Mouse (Mus musculus): ENCODE data around the gene Ccdc149. TPM values are rescaled to one million over a fixed set of nuclear protein-coding genes. Genes with fewer than 3 reads are reported as not detected.

Ccdc149 gene
- polyA plus RNA-seq, 1 experiment from 2014 or later: 3.3 TPM

DNA sequence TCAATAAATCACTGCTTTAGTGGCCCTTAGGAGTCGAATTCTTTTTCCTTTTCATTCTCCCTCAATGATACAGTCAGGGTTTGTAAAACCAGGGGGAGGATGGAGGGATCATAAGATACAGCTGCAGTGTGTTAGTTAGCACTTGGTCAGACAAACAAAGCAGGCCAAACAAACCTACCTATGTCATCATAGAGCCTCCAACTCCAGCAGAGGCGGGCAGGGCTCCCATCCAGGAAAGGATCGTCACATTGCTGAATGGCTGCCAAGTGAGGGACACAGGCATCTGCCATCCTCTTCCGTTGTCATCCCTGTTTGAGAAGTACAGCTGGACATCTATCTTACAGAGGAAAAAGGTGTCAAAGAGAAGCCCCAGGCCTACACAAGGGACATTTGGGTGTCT is 116.9 kb downstream of the Ccdc149 start:
- Histone ChIP-seq H3K27ac (no peak overlapping the region), H3K36me3 (no peaks in the 10 kb centered on the region), H3K4me2 (no peak overlapping the region), H3K27me3 (no peaks in the 10 kb centered on the region), H3K9me3 (no peaks in the 10 kb centered on the region), H3K9ac (no peak overlapping the region), H3K4me1 (no peaks in the 10 kb centered on the region; the same call in 1 of the 2 replicates), H3K4me3 (no peak overlapping the region)
- peak; percentile 36; the same call in 1 of the 2 replicates for ATAC-seq (ENCODE audit: borderline replicate concordance, extremely low read depth, low FRiP score, low TSS enrichment)
- 32% methylated on average over 4 of the region's 4 CpGs for WGBS

DNA sequence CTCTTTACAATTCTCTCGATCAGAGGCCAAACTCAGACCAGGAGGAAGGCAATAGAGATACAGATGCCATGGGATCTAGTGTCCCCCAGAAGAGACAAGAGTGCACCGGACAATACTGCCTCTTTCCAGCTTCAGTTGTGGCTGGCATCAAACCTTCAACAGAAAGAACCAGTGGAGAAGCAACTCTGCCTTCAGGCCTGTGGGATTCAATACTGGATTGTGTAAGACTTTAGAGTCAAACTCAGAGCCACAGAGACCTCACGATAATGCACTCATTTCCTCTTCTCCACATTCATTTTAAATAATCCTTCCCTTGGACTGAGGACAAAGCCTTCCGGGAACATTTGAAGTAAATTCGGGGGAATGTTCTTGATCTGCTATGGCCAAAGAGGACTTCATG is 118.6 kb downstream of the Ccdc149 start:
- Histone ChIP-seq H3K36me3 (no peaks in the 10 kb centered on the region), H3K4me1 (no peaks in the 10 kb centered on the region; the same call in 1 of the 2 replicates), H3K4me3 (no peak overlapping the region), H3K27me3 (no peaks in the 10 kb centered on the region), H3K9ac (no peak overlapping the region), H3K9me3 (no peaks in the 10 kb centered on the region), H3K4me2 (no peak overlapping the region), H3K27ac (no peak overlapping the region)
- WGBS: 75% methylated on average over 5 of the region's 5 CpGs
- ATAC-seq (ENCODE audit: borderline replicate concordance, extremely low read depth, low FRiP score, low TSS enrichment): no peak

- Histone ChIP-seq H3K27me3 (no peaks in the 10 kb centered on the region), H3K27ac (no peak overlapping the region), H3K4me1 (no peaks in the 10 kb centered on the region), H3K4me2 (no peak overlapping the region), H3K9ac (no peak overlapping the region), H3K9me3 (no peaks in the 10 kb centered on the region), H3K4me3 (no peak overlapping the region), H3K36me3 (no peaks in the 10 kb centered on the region)
- 93% methylated on average over 2 of the region's 2 CpGs for WGBS
- ATAC-seq (ENCODE audit: borderline replicate concordance, extremely low read depth, low FRiP score, low TSS enrichment): no peak
Measured at GRCm38 (mm10) chr5:52351561-52351960, 119.8 kb downstream of the Ccdc149 start.

GRCm38 (mm10) chr5:52350451-52350850 is 120.9 kb downstream of the Ccdc149 start:
- H3K27me3 ChIP-seq: no peaks in the 10 kb centered on the region
- H3K9ac ChIP-seq: no peak overlapping the region
- no peak overlapping the region for H3K4me3 ChIP-seq
- ATAC-seq (ENCODE audit: borderline replicate concordance, extremely low read depth, low FRiP score, low TSS enrichment): no peak
- H3K36me3 ChIP-seq: no peaks in the 10 kb centered on the region
- no peak overlapping the region for H3K4me2 ChIP-seq
- no peaks in the 10 kb centered on the region for H3K9me3 ChIP-seq
- no peak overlapping the region for H3K27ac ChIP-seq
- WGBS: 58% methylated on average over 2 of the region's 2 CpGs
- no peaks in the 10 kb centered on the region for H3K4me1 ChIP-seq

DNA sequence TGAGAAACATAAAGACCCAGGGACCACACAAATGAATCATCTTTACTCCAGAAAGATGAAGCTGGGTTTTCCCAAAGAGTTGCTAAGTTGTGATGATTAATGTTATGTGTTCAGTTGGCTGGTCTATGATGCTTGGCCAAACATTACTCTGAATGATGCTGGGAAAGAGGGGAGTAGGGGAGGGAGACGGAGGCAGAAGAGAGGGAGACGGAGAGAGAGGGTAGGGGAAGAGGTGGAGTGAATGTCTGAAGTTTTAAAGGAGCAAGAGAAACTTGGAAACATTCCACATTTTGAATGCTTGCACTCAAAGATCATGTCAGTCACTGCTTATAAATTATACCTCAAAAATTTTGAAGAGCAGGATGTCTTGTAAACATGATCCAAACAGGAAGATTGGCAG is 124.4 kb downstream of the Ccdc149 start:
- Histone ChIP-seq H3K27me3 (no peaks in the 10 kb centered on the region), H3K36me3 (no peaks in the 10 kb centered on the region), H3K4me1 (no peaks in the 10 kb centered on the region), H3K9me3 (no peaks in the 10 kb centered on the region), H3K27ac (no peak overlapping the region), H3K4me3 (no peak overlapping the region), H3K4me2 (no peak overlapping the region), H3K9ac (no peak overlapping the region)
- WGBS: 35% methylated on average over 2 of the region's 2 CpGs
- no peak for ATAC-seq (ENCODE audit: borderline replicate concordance, extremely low read depth, low FRiP score, low TSS enrichment)

DNA sequence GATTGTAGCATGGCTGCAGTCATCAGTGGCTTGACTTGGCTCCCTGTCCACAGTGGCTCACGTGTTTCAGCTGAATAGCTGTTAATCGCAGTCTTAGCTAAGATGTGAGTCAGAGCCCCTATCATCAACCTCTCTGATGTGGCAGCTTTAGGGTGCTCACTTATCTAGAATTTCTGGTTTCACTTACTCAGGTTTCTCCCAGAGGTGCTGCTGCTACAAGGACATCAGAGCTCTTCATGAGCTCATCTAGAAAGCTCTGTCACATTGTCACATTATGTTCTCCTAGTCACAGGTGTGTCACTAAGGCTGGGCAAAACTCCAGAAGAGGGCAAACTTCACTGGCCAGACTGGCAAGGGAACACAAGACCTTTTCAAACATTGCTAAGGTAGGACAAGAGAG is 132.2 kb downstream of the Ccdc149 start:
- H3K36me3 ChIP-seq: no peaks in the 10 kb centered on the region
- no peak overlapping the region for H3K27ac ChIP-seq
- H3K9me3 ChIP-seq: no peaks in the 10 kb centered on the region
- WGBS: 84% methylated on average over 2 of the region's 2 CpGs
- no peaks in the 10 kb centered on the region for H3K4me1 ChIP-seq
- ATAC-seq (ENCODE audit: borderline replicate concordance, extremely low read depth, low FRiP score, low TSS enrichment): no peak
- no peak overlapping the region for H3K9ac ChIP-seq
- no peak overlapping the region for H3K4me2 ChIP-seq
- H3K4me3 ChIP-seq: no peak overlapping the region
- H3K27me3 ChIP-seq: no peaks in the 10 kb centered on the region

- WGBS: 53% methylated on average over 3 of the region's 3 CpGs
- Histone ChIP-seq H3K9me3 (no peaks in the 10 kb centered on the region), H3K4me3 (no peak overlapping the region), H3K27ac (no peak overlapping the region), H3K4me1 (no peaks in the 10 kb centered on the region), H3K9ac (no peak overlapping the region), H3K4me2 (no peak overlapping the region), H3K27me3 (no peaks in the 10 kb centered on the region), H3K36me3 (no peaks in the 10 kb centered on the region)
- ATAC-seq (ENCODE audit: borderline replicate concordance, extremely low read depth, low FRiP score, low TSS enrichment): no peak
Measured at GRCm38 (mm10) chr5:52335590-52335989, 135.7 kb downstream of the Ccdc149 start.

- H3K4me3 ChIP-seq: no peak overlapping the region
- WGBS: 24% methylated on average over 8 of the region's 8 CpGs
- ATAC-seq (ENCODE audit: borderline replicate concordance, extremely low read depth, low FRiP score, low TSS enrichment): no peak
- H3K9me3 ChIP-seq: no peaks in the 10 kb centered on the region
- H3K36me3 ChIP-seq: no peaks in the 10 kb centered on the region
- H3K4me1 ChIP-seq: no peaks in the 10 kb centered on the region
- no peaks in the 10 kb centered on the region for H3K27me3 ChIP-seq
- no peak overlapping the region for H3K4me2 ChIP-seq
- H3K9ac ChIP-seq: no peak overlapping the region
- H3K27ac ChIP-seq: no peak overlapping the region
Measured at GRCm38 (mm10) chr5:52332120-52332519, 139.2 kb downstream of the Ccdc149 start.

Other genes starting within 250 kb of the Ccdc149 start
- 0.52 and 0.67 TPM in 2 replicates for gene Sod3, start 107.7 kb downstream of the Ccdc149 start, polyA plus RNA-seq (2015; fragmentation: Nextera tagmentation; extraction: Ambion mirVana)
- 2.1 and 2.2 TPM in 2 replicates for gene Lgi2, start 94.9 kb upstream of the Ccdc149 start, polyA plus RNA-seq (2015; fragmentation: Nextera tagmentation; extraction: Ambion mirVana)
- 8.1 and 9.3 TPM in 2 replicates for gene Sepsecs, start 198.2 kb upstream of the Ccdc149 start, polyA plus RNA-seq (2015; fragmentation: Nextera tagmentation; extraction: Ambion mirVana)